Comparison of ENCODE assay signal across 7 mouse cellular contexts in the genomic region with DNA sequence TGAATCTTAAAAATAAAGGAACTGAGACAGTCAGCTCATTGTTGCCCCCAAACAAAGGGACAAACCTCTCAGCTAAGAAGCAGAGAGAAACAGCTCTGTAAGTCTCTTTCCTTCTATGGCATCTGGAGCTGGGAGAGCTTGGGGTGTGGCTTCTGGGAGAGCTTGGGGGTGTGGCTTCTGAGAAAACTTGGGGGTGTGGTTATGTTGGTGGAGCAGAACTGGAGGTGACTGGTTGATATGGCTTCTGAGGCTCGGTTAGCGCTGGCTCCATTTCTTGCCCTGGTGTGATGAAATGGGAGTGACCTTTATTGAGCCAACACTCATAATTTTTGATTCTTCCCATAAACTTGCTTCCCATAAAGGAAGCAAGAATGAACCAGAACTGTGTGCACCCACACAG. TPM values are rescaled to one million over a fixed set of nuclear protein-coding genes. Genes with fewer than 3 reads are reported as not detected.
DNase-seq lines count a peak whose midpoint lies in the region; ATAC-seq lines count a peak whose summit lies in the region.

No protein-coding gene starts in this region.

- H3K27me3 ChIP-seq in liver, embryonic 12.5 days (replicated peaks): peaks cover 38% of the 10 kb centered on the region

- peak overlapping the region; percentile 35 for H3K9ac ChIP-seq in liver, embryonic 12.5 days

- H3K4me2 ChIP-seq in liver, embryonic 12.5 days: peak overlapping the region; percentile 39

- peak overlapping the region; percentile 68 for H3K27ac ChIP-seq in liver, embryonic 12.5 days

- 7% methylated on average over 2 of the region's 2 CpGs for WGBS in liver, embryonic 12.5 days (ENCODE audit: insufficient replicate concordance)

- H3K4me3 ChIP-seq in liver, embryonic 12.5 days: no peak overlapping the region

- H3K4me1 ChIP-seq in liver, embryonic 12.5 days: peaks cover 24% of the 10 kb centered on the region

- DNase-seq in urinary bladder, postnatal 14 days (ENCODE audit: low spot score): peak; percentile 63
- DNase-seq in urinary bladder, postnatal 25 days (ENCODE audit: low spot score): no peak
- peak; percentile 45 for DNase-seq in heart, postnatal 4 days
- DNase-seq in cerebellum, postnatal 14 days: no peak
- DNase-seq in spleen, postnatal 10 days (ENCODE audit: low spot score in 2 of 2): no peak

- no peaks in the 10 kb centered on the region for H3K36me3 ChIP-seq in liver, embryonic 12.5 days

- peak; percentile 98 for ATAC-seq in liver, embryonic 12.5 days
- no peak for ATAC-seq in megakaryocyte, adult 5-6 weeks (ENCODE audit: poor library complexity, severe bottlenecking)

- no peaks in the 10 kb centered on the region for H3K9me3 ChIP-seq in liver, embryonic 12.5 days (replicated peaks)

RNA-seq across cellular contexts. Expression of a gene that starts 10.0 kb away (rescaled TPM):
- 100 to 1,000 TPM; 317 to 359 TPM for total RNA-seq in heart, postnatal 4 days (2021)
- 0.41 TPM in 1 of 2 replicates, not detected in the other for polyA plus RNA-seq in liver, embryonic 12.5 days (2016; fragmentation: Nextera tagmentation; extraction: Ambion mirVana)
- not detected in 2 replicates for total RNA-seq in megakaryocyte, adult 5-6 weeks (2015)
- not detected in 2 replicates for total RNA-seq in megakaryocyte, adult 5-6 weeks (2017)

RNA-seq across cellular contexts. Expression of a gene that starts 48.0 kb away (rescaled TPM):
- total RNA-seq in heart, postnatal 4 days (2021): 1 to 10 TPM in 1 of 2 experiments, under 1 TPM in 1; 0.68 to 1.0 TPM
- not detected in 2 replicates for polyA plus RNA-seq in liver, embryonic 12.5 days (2016; fragmentation: Nextera tagmentation; extraction: Ambion mirVana)
- total RNA-seq in megakaryocyte, adult 5-6 weeks (2015): not detected in 2 replicates
- not detected in 2 replicates for total RNA-seq in megakaryocyte, adult 5-6 weeks (2017)

Comparison
In these comparisons a context has a peak if more than half of its experiments do, and no peak if none do; other contexts are left out.
1. DNase-seq: peak in urinary bladder, postnatal 14 days (single experiment) and heart, postnatal 4 days (single experiment); none in urinary bladder, postnatal 25 days (single experiment), cerebellum, postnatal 14 days (0 of 2) and spleen, postnatal 10 days (0 of 2).
2. RNA of a gene that starts 10.0 kb away (total RNA-seq): 317 to 359 TPM in heart, postnatal 4 days; not detected in megakaryocyte, adult 5-6 weeks; every median in the first group is over 100 times any median in the second.